8 mouse cellular contexts compared by ENCODE assay signal in genomic region chr5:142906532-142907047, GRCm38 (mm10). TPM values are rescaled to one million over a fixed set of nuclear protein-coding genes. Genes with fewer than 3 reads are reported as not detected.
A peak's percentile ranks its signal among the peaks of the same experiment; 100 is the strongest.
DNase-seq lines count a peak whose midpoint lies in the region; ATAC-seq lines count a peak whose summit lies in the region.

Gene Actb, minus strand, starts transcription at chr5:142906754.

- WGBS in forebrain, embryonic 11.5 days = under 1% methylated on average over 40 of the region's 41 CpGs
- under 1% methylated on average over 41 of the region's 41 CpGs for WGBS in heart, embryonic 16.5 days
- 1% methylated on average over 41 of the region's 41 CpGs for WGBS in liver, embryonic 15.5 days (ENCODE audit: insufficient replicate concordance)
- 2% methylated on average over 41 of the region's 41 CpGs for WGBS in neural tube, embryonic 12.5 days

- peak; percentile 59 for ATAC-seq in CD4-positive, CD25-positive, alpha-beta regulatory T cell, adult 4 months
- peak; percentile 83 for ATAC-seq in forebrain, embryonic 11.5 days (replicated peaks; ENCODE audit: low FRiP score)
- ATAC-seq in heart, embryonic 16.5 days (replicated peaks; ENCODE audit: extremely low read depth, insufficient read depth, low FRiP score) = peak; percentile 64
- peak; percentile 54 for ATAC-seq in liver, embryonic 15.5 days (ENCODE audit: insufficient read depth)
- peak; percentile 83 for ATAC-seq in neural tube, embryonic 12.5 days (ENCODE audit: low FRiP score, low read depth)

- H3K36me3 ChIP-seq in forebrain, embryonic 11.5 days (ENCODE audit: control insufficient read depth, insufficient read depth, low read length) = peaks cover 28% of the 10 kb centered on the region
- peaks cover 33% of the 10 kb centered on the region for H3K36me3 ChIP-seq in heart, embryonic 16.5 days (ENCODE audit: control insufficient read depth, insufficient read depth)
- H3K36me3 ChIP-seq in liver, embryonic 15.5 days (replicated peaks) = peaks cover 40% of the 10 kb centered on the region
- H3K36me3 ChIP-seq in neural tube, embryonic 12.5 days = peaks cover 37% of the 10 kb centered on the region

- peak; percentile 86 for DNase-seq in c-Kit-positive CD71-negative TER-119-negative erythroid progenitor cells, embryonic 14.5 days (ENCODE audit: low read depth)
- peak; percentile 98 for DNase-seq in forebrain, embryonic 11.5 days (ENCODE audit: low spot score)
- peak; percentile 96 to 97 for DNase-seq in kidney, postnatal 36 days
- DNase-seq in telencephalon, adult 2 months (ENCODE audit: low read depth, low spot score) = peak; percentile 88

- H3K27ac ChIP-seq in forebrain, embryonic 11.5 days (ENCODE audit: low read depth, low read length) = peak within 1 kb of the TSS; percentile 100
- peak within 1 kb of the TSS; percentile 100 for H3K27ac ChIP-seq in heart, embryonic 16.5 days (ENCODE audit: low read length)
- H3K27ac ChIP-seq in liver, embryonic 15.5 days (replicated peaks) = peak within 1 kb of the TSS; percentile 98
- H3K27ac ChIP-seq in neural tube, embryonic 12.5 days = peak within 1 kb of the TSS; percentile 100

- peaks cover 25% of the 10 kb centered on the region; the same call in 1 of the 2 replicates for H3K4me1 ChIP-seq in forebrain, embryonic 11.5 days (replicated peaks; ENCODE audit: control insufficient read depth, insufficient read depth, low read length)
- H3K4me1 ChIP-seq in heart, embryonic 16.5 days (ENCODE audit: control insufficient read depth, insufficient read depth, low read length) = peaks cover 57% of the 10 kb centered on the region
- H3K4me1 ChIP-seq in liver, embryonic 15.5 days (replicated peaks) = peaks cover 77% of the 10 kb centered on the region
- H3K4me1 ChIP-seq in neural tube, embryonic 12.5 days = peaks cover 52% of the 10 kb centered on the region

- no peaks in the 10 kb centered on the region for H3K27me3 ChIP-seq in forebrain, embryonic 11.5 days (ENCODE audit: control insufficient read depth, insufficient read depth, low read length)
- no peaks in the 10 kb centered on the region for H3K27me3 ChIP-seq in heart, embryonic 16.5 days (ENCODE audit: control insufficient read depth, insufficient read depth, low read length)
- H3K27me3 ChIP-seq in liver, embryonic 15.5 days = no peaks in the 10 kb centered on the region
- H3K27me3 ChIP-seq in neural tube, embryonic 12.5 days (replicated peaks) = no peaks in the 10 kb centered on the region

- peak within 1 kb of the TSS; percentile 100 for H3K4me3 ChIP-seq in forebrain, embryonic 11.5 days (ENCODE audit: low read depth, low read length)
- H3K4me3 ChIP-seq in heart, embryonic 16.5 days (ENCODE audit: low read length) = peak within 1 kb of the TSS; percentile 100
- H3K4me3 ChIP-seq in liver, embryonic 15.5 days (replicated peaks) = peak within 1 kb of the TSS; percentile 79
- peak within 1 kb of the TSS; percentile 99 for H3K4me3 ChIP-seq in neural tube, embryonic 12.5 days

- H3K9me3 ChIP-seq in forebrain, embryonic 11.5 days (ENCODE audit: control insufficient read depth, low read length) = no peaks in the 10 kb centered on the region
- no peaks in the 10 kb centered on the region for H3K9me3 ChIP-seq in heart, embryonic 16.5 days (replicated peaks; ENCODE audit: control insufficient read depth, low read length)
- no peaks in the 10 kb centered on the region for H3K9me3 ChIP-seq in liver, embryonic 15.5 days (replicated peaks)
- H3K9me3 ChIP-seq in neural tube, embryonic 12.5 days = no peaks in the 10 kb centered on the region

- peak within 1 kb of the TSS; percentile 74 for H3K4me2 ChIP-seq in forebrain, embryonic 11.5 days (ENCODE audit: low read depth, low read length, severe bottlenecking)
- peak within 1 kb of the TSS; percentile 97 for H3K4me2 ChIP-seq in heart, embryonic 16.5 days (ENCODE audit: low read depth, low read length)
- peak within 1 kb of the TSS; percentile 91 for H3K4me2 ChIP-seq in liver, embryonic 15.5 days
- peak within 1 kb of the TSS; percentile 89 for H3K4me2 ChIP-seq in neural tube, embryonic 12.5 days (replicated peaks)

- H3K9ac ChIP-seq in forebrain, embryonic 11.5 days (ENCODE audit: low read length) = peak within 1 kb of the TSS; percentile 100
- peak within 1 kb of the TSS; percentile 100 for H3K9ac ChIP-seq in heart, embryonic 16.5 days (ENCODE audit: low read length)
- H3K9ac ChIP-seq in liver, embryonic 15.5 days = peak within 1 kb of the TSS; percentile 96
- H3K9ac ChIP-seq in neural tube, embryonic 12.5 days = peak within 1 kb of the TSS; percentile 100

RNA-seq across cellular contexts. Expression of gene Actb, which starts in this region (rescaled TPM):
- over 10,000 TPM; 21,144 to 46,167 TPM for polyA plus RNA-seq in CD4-positive, CD25-positive, alpha-beta regulatory T cell, adult 4 months (2017; shearing (Covaris generic))
- polyA plus RNA-seq in forebrain, embryonic 11.5 days (2014; fragmentation: Nextera tagmentation; extraction: Ambion mirVana) = 13,526 and 13,808 TPM in 2 replicates
- 5,062 and 5,724 TPM in 2 replicates for polyA plus RNA-seq in heart, embryonic 16.5 days (2015; fragmentation: Nextera tagmentation; extraction: Ambion mirVana)
- polyA plus RNA-seq in liver, embryonic 15.5 days (2015; fragmentation: Nextera tagmentation; extraction: Ambion mirVana) = 5,733 and 6,728 TPM in 2 replicates
- polyA plus RNA-seq in neural tube, embryonic 12.5 days (2016; fragmentation: Nextera tagmentation; extraction: Ambion mirVana) = 13,231 and 15,185 TPM in 2 replicates

Comparison
In these comparisons a context has a peak if more than half of its experiments do, and no peak if none do; other contexts are left out.
1. Peak in every context shown above with its lines: DNase-seq, ATAC-seq, H3K4me3 ChIP-seq and H3K27ac ChIP-seq.